9 mouse cellular contexts compared by ENCODE assay signal in genomic region chr3:138642026-138642425, GRCm38 (mm10).
DNase-seq lines count a peak whose midpoint lies in the region; ATAC-seq and TF ChIP-seq lines count a peak whose summit lies in the region.
"Had no signal": no experiment of that assay in that cellular context is flagged by ENCODE, and none has a peak within 500 bp of the region (broad histone marks: within the 10 kb centered on the region; RNA-seq: fewer than 3 reads in every experiment).

No protein-coding gene starts in this region.

- WGBS in midbrain, embryonic 10.5 days = 94% methylated on average over 1 of the region's 1 CpGs
- WGBS in midbrain, embryonic 16.5 days = 97% methylated on average over 1 of the region's 1 CpGs
- 100% methylated on average over 1 of the region's 1 CpGs for WGBS in lung, postnatal 0 days

- H3K36me3 ChIP-seq in midbrain, embryonic 10.5 days = no peaks in the 10 kb centered on the region
- no peaks in the 10 kb centered on the region for H3K36me3 ChIP-seq in midbrain, embryonic 16.5 days (ENCODE audit: control insufficient read depth, insufficient read depth, low read length)
- H3K36me3 ChIP-seq in lung, postnatal 0 days (ENCODE audit: insufficient read depth, low read length) = no peaks in the 10 kb centered on the region
- H3K36me3 ChIP-seq: midbrain, embryonic 12.5 days had no signal

- peak; percentile 58; the same call in 1 of the 2 replicates for TF ChIP-seq CTCF in brain, embryonic 14.5 days (IDR thresholded peaks at IDR 0.05; ENCODE audit: borderline replicate concordance, extremely low read depth, insufficient read depth, insufficient read length)
- peak; percentile 73 for TF ChIP-seq CTCF in lung, postnatal 0 days (IDR thresholded peaks at IDR 0.05)

- ATAC-seq in cerebellum, adult (ENCODE audit: insufficient number of reproducible peaks, low FRiP score, low TSS enrichment) = no peak
- ATAC-seq in midbrain, embryonic 16.5 days = no peak
- no peak for ATAC-seq in lung, postnatal 0 days

- DNase-seq in cerebellum, postnatal 10 days = peak; percentile 41 to 42
- peak; percentile 31 for DNase-seq in midbrain, embryonic 10.5 days (ENCODE audit: low spot score)
- DNase-seq in brain, embryonic 14.5 days (ENCODE audit: low read depth) = no peak
- DNase-seq in lung, postnatal 0 days (ENCODE audit: low spot score) = peak; percentile 15
- DNase-seq in MN1 (ENCODE audit: low spot score) = no peak
- DNase-seq in frontal cortex, postnatal 36 days (ENCODE audit: low spot score in 2 of 2) = no peak

- no peak overlapping the region for H3K27ac ChIP-seq in midbrain, embryonic 10.5 days (replicated peaks)
- H3K27ac ChIP-seq in midbrain, embryonic 16.5 days (ENCODE audit: low read length) = no peak overlapping the region
- H3K27ac ChIP-seq in lung, postnatal 0 days (ENCODE audit: low read length) = no peak overlapping the region
- H3K27ac ChIP-seq: midbrain, embryonic 12.5 days had no signal

- no peak for TF ChIP-seq EP300 in lung, postnatal 0 days (IDR thresholded peaks at IDR 0.05)

- peaks cover 22% of the 10 kb centered on the region for H3K4me1 ChIP-seq in midbrain, embryonic 10.5 days
- H3K4me1 ChIP-seq in midbrain, embryonic 16.5 days (ENCODE audit: control insufficient read depth, insufficient read depth, low read length) = peaks cover 14% of the 10 kb centered on the region
- peaks cover 9% of the 10 kb centered on the region; the same call in 1 of the 2 replicates for H3K4me1 ChIP-seq in lung, postnatal 0 days (ENCODE audit: insufficient read depth, low read depth, low read length)

- no peak for TF ChIP-seq POLR2A in brain, embryonic 14.5 days (IDR thresholded peaks at IDR 0.05; ENCODE audit: borderline replicate concordance, extremely low read depth, insufficient read depth, insufficient read length, poor library complexity, severe bottlenecking)

- 0 out of 2 replicates have a peak, but pooled peaks cover 5% of the 10 kb centered on the region for H3K27me3 ChIP-seq in midbrain, embryonic 10.5 days (ENCODE audit: low read depth, poor library complexity, severe bottlenecking)
- H3K27me3 ChIP-seq in midbrain, embryonic 16.5 days (ENCODE audit: control insufficient read depth, insufficient read depth, low read depth, low read length) = no peaks in the 10 kb centered on the region
- no peaks in the 10 kb centered on the region for H3K27me3 ChIP-seq in lung, postnatal 0 days (replicated peaks; ENCODE audit: insufficient read depth, low read length)
- H3K27me3 ChIP-seq: midbrain, embryonic 12.5 days had no signal

- H3K9me3 ChIP-seq in midbrain, embryonic 10.5 days (replicated peaks) = no peaks in the 10 kb centered on the region; the same call in 1 of the 2 replicates
- H3K9me3 ChIP-seq in midbrain, embryonic 16.5 days (replicated peaks; ENCODE audit: control insufficient read depth, low read length, poor library complexity, severe bottlenecking) = 0 out of 2 replicates have a peak, but pooled peaks cover 1% of the 10 kb centered on the region
- no peaks in the 10 kb centered on the region for H3K9me3 ChIP-seq in lung, postnatal 0 days (ENCODE audit: low read length)

- H3K9ac ChIP-seq in midbrain, embryonic 16.5 days (ENCODE audit: low read depth, low read length) = no peak overlapping the region
- no peak overlapping the region for H3K9ac ChIP-seq in lung, postnatal 0 days (replicated peaks; ENCODE audit: low read depth)
- H3K9ac ChIP-seq: midbrain, embryonic 12.5 days had no signal

- H3K4me3 ChIP-seq in midbrain, embryonic 10.5 days = no peak overlapping the region
- no peak overlapping the region for H3K4me3 ChIP-seq in midbrain, embryonic 16.5 days (ENCODE audit: low read depth, low read length)
- H3K4me3 ChIP-seq in lung, postnatal 0 days (ENCODE audit: low read depth, low read length) = no peak overlapping the region
- H3K4me3 ChIP-seq: midbrain, embryonic 12.5 days had no signal

- H3K4me2 ChIP-seq in midbrain, embryonic 16.5 days (ENCODE audit: low read length) = no peak overlapping the region
- H3K4me2 ChIP-seq in lung, postnatal 0 days (replicated peaks; ENCODE audit: low read depth, low read length) = no peak overlapping the region
- H3K4me2 ChIP-seq: midbrain, embryonic 12.5 days had no signal

Comparison
In these comparisons a context has a peak if more than half of its experiments do, and no peak if none do; other contexts are left out.
1. DNase-seq: peak in cerebellum, postnatal 10 days (2 of 2), midbrain, embryonic 10.5 days (single experiment) and lung, postnatal 0 days (single experiment); none in brain, embryonic 14.5 days (single experiment), MN1 (single experiment) and frontal cortex, postnatal 36 days (0 of 2).